Mouse (Mus musculus) liver, embryonic 13.5 days (tissue): ENCODE measurements around the gene Samm50. TPM values are rescaled to one million over a fixed set of nuclear protein-coding genes. Genes with fewer than 3 reads are reported as not detected.

Source experiments
- ATAC-seq: fragments of 200-750 bp; cut with Nextera tagmentation; 2 replicates; pipeline ENCODE4 v1.8.0; 2017; ENCODE audit warnings: low read depth, mild to moderate bottlenecking, moderate number of reproducible peaks, moderate library complexity
- DNase-seq: peaks from one replicate; pipeline ENCODE4 v3.0.0; 2022
- H3K27ac ChIP-seq: fragments of 300-500 bp; sonication (generic); 2 replicates; pipeline ENCODE4 v1.5.1; 2015; ENCODE audit warnings: moderate library complexity, mild to moderate bottlenecking, inconsistent platforms
- H3K27me3 ChIP-seq: fragments of 300-500 bp; sonication (generic); 2 replicates; pipeline ENCODE4 v1.6.1; 2015; ENCODE audit warnings: mild to moderate bottlenecking, inconsistent platforms
- H3K36me3 ChIP-seq: fragments of 300-500 bp; sonication (generic); 2 replicates; pipeline ENCODE4 v1.6.1; 2015; ENCODE audit warnings: mild to moderate bottlenecking, inconsistent platforms
- H3K4me1 ChIP-seq: fragments of 300-500 bp; sonication (generic); replicated peaks from 2 replicates; pipeline ENCODE4 v1.6.1; 2015; ENCODE audit warnings: inconsistent platforms
- H3K4me2 ChIP-seq: fragments of 300-500 bp; sonication (generic); 2 replicates; pipeline ENCODE4 v1.6.1; 2015; ENCODE audit warnings: inconsistent platforms, mild to moderate bottlenecking, moderate library complexity
- H3K4me3 ChIP-seq: fragments of 300-500 bp; sonication (generic); replicated peaks from 2 replicates; pipeline ENCODE4 v1.5.1; 2015; ENCODE audit warnings: mild to moderate bottlenecking, inconsistent platforms
- H3K9ac ChIP-seq: fragments of 300-500 bp; sonication (generic); 2 replicates; pipeline ENCODE4 v1.6.1; 2015; ENCODE audit warnings: mild to moderate bottlenecking, inconsistent platforms
- H3K9me3 ChIP-seq: fragments of 300-500 bp; sonication (generic); replicated peaks from 2 replicates; pipeline ENCODE4 v1.6.1; 2016; ENCODE audit warnings: inconsistent platforms
- WGBS: fragments of 180-500 bp; shearing (Covaris S2); methylation state at CpG from one replicate; pipeline ENCODE4 v1.1.7; 2015; ENCODE audit not compliant: insufficient replicate concordance; 5-methylcytosine and 5-hydroxymethylcytosine counted together
- polyA plus RNA-seq: library from polyadenylated mRNA; unstranded; fragments of >200 nt; fragmentation: Nextera tagmentation; extraction: Ambion mirVana; gene quantifications from 2 replicates; pipeline ENCODE4 v1.2.1, GENCODE M21; 2015

The Samm50 gene
- polyA plus RNA-seq, 1 experiment from 2014 or later, result 98.0 TPM

- 54% methylated on average over 15 of the region's 15 CpGs for WGBS
- ATAC-seq, result no peak
Observed at GRCm38 (mm10) chr15:84238552-84238951, 46.5 kb downstream of the Samm50 start.

GRCm38 (mm10) chr15:84238991-84239401 lies 47.0 kb downstream of the Samm50 start:
- Histone ChIP-seq H3K9me3 (no peaks in the 10 kb centered on the region), H3K27ac (no peak overlapping the region), H3K9ac (no peak overlapping the region), H3K4me1 (peaks cover 35% of the 10 kb centered on the region), H3K4me2 (peak overlapping the region; percentile 17; the same call in 1 of the 2 replicates), H3K36me3 (peaks cover 5% of the 10 kb centered on the region; the same call in 1 of the 2 replicates), H3K4me3 (no peak overlapping the region), H3K27me3 (peaks cover 5% of the 10 kb centered on the region)
- DNase-seq, result no peak
- ATAC-seq, result no peak
- WGBS, result 20% methylated on average over 16 of the region's 16 CpGs

More at GRCm38 (mm10) chr15:84238552-84238951, 46.5 kb downstream of the Samm50 start:
- Histone ChIP-seq H3K27ac (no peak overlapping the region), H3K9ac (no peak overlapping the region), H3K4me3 (no peak overlapping the region), H3K4me2 (no peak overlapping the region), H3K36me3 (peaks cover 5% of the 10 kb centered on the region; the same call in 1 of the 2 replicates), H3K9me3 (no peaks in the 10 kb centered on the region), H3K4me1 (peaks cover 38% of the 10 kb centered on the region), H3K27me3 (peaks cover 5% of the 10 kb centered on the region)
- DNase-seq, result no peak

GRCm38 (mm10) chr15:84241520-84241919 lies 49.5 kb downstream of the Samm50 start:
- no peak for ATAC-seq
- WGBS, result 63% methylated on average over 7 of the region's 7 CpGs
- H3K9ac ChIP-seq, result no peak overlapping the region
- peaks cover 5% of the 10 kb centered on the region for H3K27me3 ChIP-seq
- H3K4me2 ChIP-seq, result no peak overlapping the region
- H3K36me3 ChIP-seq, result no peaks in the 10 kb centered on the region
- no peaks in the 10 kb centered on the region for H3K9me3 ChIP-seq
- no peak overlapping the region for H3K4me3 ChIP-seq
- H3K27ac ChIP-seq, result no peak overlapping the region
- H3K4me1 ChIP-seq, result peaks cover 22% of the 10 kb centered on the region
- DNase-seq, result no peak

GRCm38 (mm10) chr15:84245104-84245503 lies 53.1 kb downstream of the Samm50 start:
- no peak for ATAC-seq
- DNase-seq, result no peak
- Histone ChIP-seq H3K4me3 (no peak overlapping the region), H3K4me2 (no peak overlapping the region), H3K27me3 (no peaks in the 10 kb centered on the region), H3K9me3 (peaks cover 7% of the 10 kb centered on the region; the same call in 1 of the 2 replicates), H3K4me1 (0 out of 2 replicates have a peak, but pooled peaks cover 3% of the 10 kb centered on the region), H3K36me3 (0 out of 2 replicates have a peak, but pooled peaks cover 7% of the 10 kb centered on the region), H3K27ac (no peak overlapping the region), H3K9ac (no peak overlapping the region)
- 83% methylated on average over 7 of the region's 7 CpGs for WGBS

- Histone ChIP-seq H3K4me2 (no peak overlapping the region), H3K4me1 (0 out of 2 replicates have a peak, but pooled peaks cover 3% of the 10 kb centered on the region), H3K36me3 (0 out of 2 replicates have a peak, but pooled peaks cover 7% of the 10 kb centered on the region), H3K4me3 (no peak overlapping the region), H3K27me3 (no peaks in the 10 kb centered on the region), H3K27ac (no peak overlapping the region), H3K9me3 (peaks cover 7% of the 10 kb centered on the region; the same call in 1 of the 2 replicates), H3K9ac (no peak overlapping the region)
- DNase-seq, result no peak
- ATAC-seq, result no peak
- WGBS, result 88% methylated on average over 6 of the region's 6 CpGs
Observed at GRCm38 (mm10) chr15:84246195-84246594, 54.2 kb downstream of the Samm50 start.

GRCm38 (mm10) chr15:84247309-84247708 lies 55.3 kb downstream of the Samm50 start:
- Histone ChIP-seq H3K4me3 (no peak overlapping the region), H3K4me1 (0 out of 2 replicates have a peak, but pooled peaks cover 3% of the 10 kb centered on the region), H3K36me3 (0 out of 2 replicates have a peak, but pooled peaks cover 7% of the 10 kb centered on the region), H3K27ac (no peak overlapping the region), H3K4me2 (no peak overlapping the region), H3K9me3 (peaks cover 7% of the 10 kb centered on the region; the same call in 1 of the 2 replicates), H3K9ac (no peak overlapping the region), H3K27me3 (no peaks in the 10 kb centered on the region)
- 80% methylated on average over 3 of the region's 3 CpGs for WGBS
- no peak for DNase-seq
- no peak for ATAC-seq

- Histone ChIP-seq H3K9ac (no peak overlapping the region), H3K27me3 (no peaks in the 10 kb centered on the region), H3K9me3 (peaks cover 7% of the 10 kb centered on the region; the same call in 1 of the 2 replicates), H3K36me3 (0 out of 2 replicates have a peak, but pooled peaks cover 7% of the 10 kb centered on the region), H3K4me1 (peaks cover 19% of the 10 kb centered on the region), H3K27ac (no peak overlapping the region), H3K4me3 (no peak overlapping the region), H3K4me2 (no peak overlapping the region)
- ATAC-seq (no peak), DNase-seq (no peak)
- 86% methylated on average over 13 of the region's 13 CpGs for WGBS
Observed at GRCm38 (mm10) chr15:84251227-84251626, 59.2 kb downstream of the Samm50 start.

- WGBS, result 74% methylated on average over 7 of the region's 7 CpGs
- Histone ChIP-seq H3K9ac (no peak overlapping the region), H3K36me3 (no peaks in the 10 kb centered on the region), H3K4me1 (peaks cover 30% of the 10 kb centered on the region), H3K4me2 (no peak overlapping the region), H3K9me3 (no peaks in the 10 kb centered on the region; the same call in 1 of the 2 replicates), H3K27ac (no peak overlapping the region), H3K27me3 (no peaks in the 10 kb centered on the region), H3K4me3 (no peak overlapping the region)
- DNase-seq (no peak), ATAC-seq (no peak)
Observed at GRCm38 (mm10) chr15:84252645-84253044, 60.6 kb downstream of the Samm50 start.

GRCm38 (mm10) chr15:84253757-84254156 lies 61.7 kb downstream of the Samm50 start:
- Histone ChIP-seq H3K4me2 (no peak overlapping the region), H3K4me3 (no peak overlapping the region), H3K9me3 (no peaks in the 10 kb centered on the region), H3K4me1 (peaks cover 30% of the 10 kb centered on the region), H3K9ac (no peak overlapping the region), H3K36me3 (no peaks in the 10 kb centered on the region), H3K27me3 (no peaks in the 10 kb centered on the region), H3K27ac (no peak overlapping the region)
- no peak for ATAC-seq
- DNase-seq, result no peak
- 64% methylated on average over 11 of the region's 11 CpGs for WGBS

- WGBS, result 67% methylated on average over 8 of the region's 8 CpGs
- H3K9me3 ChIP-seq, result no peaks in the 10 kb centered on the region
- no peaks in the 10 kb centered on the region for H3K36me3 ChIP-seq
- no peak for DNase-seq
- ATAC-seq, result no peak
- no peak overlapping the region for H3K4me3 ChIP-seq
- H3K9ac ChIP-seq, result no peak overlapping the region
- no peak overlapping the region for H3K4me2 ChIP-seq
- no peaks in the 10 kb centered on the region for H3K27me3 ChIP-seq
- no peak overlapping the region for H3K27ac ChIP-seq
- H3K4me1 ChIP-seq, result peaks cover 28% of the 10 kb centered on the region
Observed at GRCm38 (mm10) chr15:84254387-84254786, 62.3 kb downstream of the Samm50 start.

- Histone ChIP-seq H3K4me1 (peaks cover 38% of the 10 kb centered on the region), H3K27me3 (no peaks in the 10 kb centered on the region), H3K9ac (no peak overlapping the region), H3K4me3 (no peak overlapping the region), H3K27ac (peak overlapping the region; percentile 43), H3K9me3 (no peaks in the 10 kb centered on the region), H3K4me2 (no peak overlapping the region), H3K36me3 (no peaks in the 10 kb centered on the region)
- no peak for DNase-seq
- ATAC-seq, result no peak; the same call in 1 of the 2 replicates
- WGBS, result 63% methylated on average over 12 of the region's 12 CpGs
Observed at GRCm38 (mm10) chr15:84256254-84256850, 64.3 kb downstream of the Samm50 start.

GRCm38 (mm10) chr15:84256864-84257263 lies 64.8 kb downstream of the Samm50 start:
- H3K9ac ChIP-seq, result no peak overlapping the region
- 19% methylated on average over 5 of the region's 5 CpGs for WGBS
- no peak overlapping the region for H3K4me2 ChIP-seq
- H3K4me1 ChIP-seq, result peaks cover 38% of the 10 kb centered on the region
- H3K27me3 ChIP-seq, result no peaks in the 10 kb centered on the region
- no peaks in the 10 kb centered on the region for H3K9me3 ChIP-seq
- DNase-seq (no peak), ATAC-seq (peak; percentile 76)
- H3K36me3 ChIP-seq, result no peaks in the 10 kb centered on the region
- peak overlapping the region; percentile 43 for H3K27ac ChIP-seq
- no peak overlapping the region for H3K4me3 ChIP-seq
